Mouse (Mus musculus): ENCODE measurements at regions not wholly inside any gene's neighbourhood (a gene's known extent, or its start where the extent isn't known, plus 50 kb on each side); places are given as distances from the start of the nearest gene placed in this dataset.

DNA sequence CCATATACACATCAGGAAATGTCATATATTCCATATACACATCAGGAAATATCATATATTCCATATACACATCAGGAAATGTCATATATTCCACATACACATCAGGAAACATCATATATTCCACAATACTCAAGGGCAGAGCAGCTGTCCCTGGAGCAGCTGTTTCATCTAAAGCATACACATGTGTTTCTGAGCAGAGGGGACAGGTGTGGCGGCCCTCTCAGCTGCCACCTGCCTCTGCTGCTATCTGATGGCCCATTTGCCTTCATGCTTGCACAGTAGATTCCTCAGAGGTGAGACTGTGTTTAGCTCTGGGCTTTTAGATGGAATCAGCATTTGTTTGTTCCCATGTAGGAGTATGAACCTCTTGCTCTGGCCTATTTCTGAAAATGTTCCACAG, 158.1 kb upstream of the Igfbp3 start:
- DNase-seq (ENCODE audit: extremely low read depth, low read depth, low spot score): no peak

DNA sequence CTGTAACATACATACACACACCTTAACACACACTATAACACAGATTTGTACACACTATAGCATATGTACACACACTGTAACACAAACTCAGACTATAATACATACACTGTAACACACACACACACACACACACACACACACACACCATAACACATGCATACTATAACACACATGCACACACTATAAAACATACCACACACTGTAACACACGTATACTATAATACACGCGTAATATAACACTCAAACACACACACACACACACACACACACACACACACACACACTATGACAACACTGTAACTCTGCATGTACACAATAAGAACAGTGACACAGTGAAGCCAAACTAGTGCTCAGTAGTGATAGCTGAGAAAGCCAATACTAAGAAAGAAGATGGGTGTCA, 147.7 kb upstream of the Igfbp3 start:
- no peak for DNase-seq (ENCODE audit: extremely low read depth, low read depth, low spot score)

DNA sequence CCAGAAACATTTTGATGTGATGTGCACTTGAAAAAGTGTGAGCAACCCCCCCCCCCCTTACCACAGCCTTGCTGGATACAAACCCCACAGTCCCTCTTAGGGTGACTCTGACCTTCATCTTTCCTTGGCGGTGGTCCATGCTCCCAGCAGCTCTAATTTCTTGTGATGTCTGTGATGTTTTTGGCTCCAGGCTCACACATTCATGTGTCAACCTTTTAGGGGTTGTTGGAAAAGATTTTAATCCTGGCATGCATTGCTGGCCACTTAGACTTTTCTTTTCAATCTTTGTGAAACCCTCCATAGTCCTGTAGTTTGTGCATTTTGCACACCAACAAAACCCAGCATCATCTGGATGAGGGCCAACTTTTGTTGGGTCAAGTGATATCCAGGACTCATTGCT, 134.9 kb upstream of the Igfbp3 start:
- DNase-seq (ENCODE audit: extremely low read depth, low read depth, low spot score): no peak

DNA sequence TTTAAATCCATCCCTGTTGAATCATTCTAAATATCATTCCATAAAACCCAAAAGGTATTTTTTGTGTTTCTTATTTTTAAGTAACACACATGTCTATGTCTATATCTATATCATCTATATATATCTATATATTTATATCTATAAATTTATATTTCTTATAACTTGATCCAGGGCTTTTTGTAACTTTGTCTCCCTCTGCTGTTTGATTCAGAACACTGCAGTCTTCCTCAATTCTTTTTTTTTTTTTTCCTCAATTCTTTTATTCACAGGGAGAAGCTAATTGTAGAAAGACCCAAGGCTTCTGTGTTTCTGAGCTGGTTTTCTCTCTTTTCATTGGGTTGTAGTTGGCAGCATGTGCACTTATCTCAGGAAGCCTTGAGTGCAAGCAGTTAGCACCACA, 124.1 kb upstream of the Igfbp3 start:
- no peak for DNase-seq (ENCODE audit: extremely low read depth, low read depth, low spot score)

DNA sequence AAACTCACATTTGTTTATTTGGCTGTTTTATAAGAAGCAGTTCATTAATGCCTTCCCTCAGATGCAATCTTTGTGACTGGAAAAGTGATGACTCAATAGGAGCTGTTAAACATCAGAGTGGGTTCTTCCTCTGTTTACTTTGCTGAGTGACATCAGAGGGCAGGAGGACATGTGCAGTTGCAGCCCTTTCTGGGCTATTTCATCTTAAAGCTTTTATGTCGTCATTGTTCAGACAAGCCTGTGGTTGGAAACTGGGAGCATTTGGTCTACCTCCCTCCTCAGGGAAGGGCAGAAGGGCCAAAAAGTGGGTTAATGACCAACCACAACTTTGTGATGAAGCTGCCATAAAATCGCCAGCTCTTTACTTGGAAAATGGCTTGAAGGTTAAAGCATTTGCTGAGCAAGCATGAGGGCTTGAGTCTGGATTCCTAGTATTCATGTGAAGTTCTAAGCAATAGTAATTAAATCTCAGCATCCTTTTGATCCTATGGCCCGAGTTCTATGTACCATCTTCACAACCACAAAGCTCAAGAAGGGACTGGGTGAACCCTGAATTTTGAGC, 103.8 kb upstream of the Igfbp3 start:
- DNase-seq (ENCODE audit: extremely low read depth, low read depth, low spot score): no peak

DNA sequence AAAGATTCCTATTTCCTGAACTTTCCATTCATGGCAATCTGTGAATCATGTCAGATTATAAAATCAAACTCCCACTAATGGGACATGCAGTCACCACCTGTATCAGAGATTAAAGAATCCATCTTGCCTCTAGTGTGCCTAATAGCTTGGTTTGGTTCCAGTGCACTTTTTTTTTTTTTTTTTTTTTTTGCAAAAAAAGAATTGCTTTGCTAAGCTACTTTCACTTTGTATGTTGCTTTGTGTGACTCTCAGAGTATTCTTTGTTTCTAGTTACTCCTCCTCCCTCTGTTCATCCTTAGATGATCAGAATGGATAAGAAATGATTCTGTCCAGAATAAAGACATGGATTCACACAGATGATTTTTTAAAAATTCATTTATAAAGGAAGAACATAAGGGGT, 82.5 kb upstream of the Igfbp3 start:
- DNase-seq (ENCODE audit: extremely low read depth, low read depth, low spot score): no peak

DNA sequence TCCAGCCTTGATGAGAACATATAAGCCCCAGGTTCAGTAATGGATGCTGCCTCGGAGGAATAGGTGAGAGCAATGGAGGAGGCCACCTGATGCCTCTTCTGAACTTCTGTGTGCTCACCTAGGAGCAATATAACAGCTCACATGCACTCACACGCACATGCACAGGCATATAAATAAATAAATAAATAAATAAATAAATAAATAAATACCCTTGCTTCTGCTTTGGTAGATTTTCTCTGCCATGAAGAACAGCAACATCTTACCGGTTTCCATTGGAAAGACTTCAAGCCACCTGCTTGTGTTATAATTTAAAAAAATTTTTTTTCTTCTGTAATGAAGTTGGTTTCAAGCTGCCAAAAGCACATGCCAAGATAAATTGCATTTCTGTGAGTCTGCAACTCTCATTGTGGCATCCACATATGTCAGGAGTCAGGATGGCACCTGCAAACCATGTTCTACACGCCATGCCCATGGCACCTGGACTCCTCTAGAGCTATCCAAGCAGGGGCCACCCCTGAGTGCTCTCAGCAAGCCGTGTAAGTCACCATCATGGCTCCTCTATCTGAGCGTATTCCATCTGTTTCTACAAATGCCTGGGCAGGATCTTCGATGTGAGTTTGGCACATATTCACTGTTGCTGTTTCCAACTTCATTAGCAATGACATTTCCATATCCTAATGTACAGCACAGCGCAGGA, 75.7 kb upstream of the Igfbp3 start:
- no peak for DNase-seq (ENCODE audit: extremely low read depth, low read depth, low spot score)

DNA sequence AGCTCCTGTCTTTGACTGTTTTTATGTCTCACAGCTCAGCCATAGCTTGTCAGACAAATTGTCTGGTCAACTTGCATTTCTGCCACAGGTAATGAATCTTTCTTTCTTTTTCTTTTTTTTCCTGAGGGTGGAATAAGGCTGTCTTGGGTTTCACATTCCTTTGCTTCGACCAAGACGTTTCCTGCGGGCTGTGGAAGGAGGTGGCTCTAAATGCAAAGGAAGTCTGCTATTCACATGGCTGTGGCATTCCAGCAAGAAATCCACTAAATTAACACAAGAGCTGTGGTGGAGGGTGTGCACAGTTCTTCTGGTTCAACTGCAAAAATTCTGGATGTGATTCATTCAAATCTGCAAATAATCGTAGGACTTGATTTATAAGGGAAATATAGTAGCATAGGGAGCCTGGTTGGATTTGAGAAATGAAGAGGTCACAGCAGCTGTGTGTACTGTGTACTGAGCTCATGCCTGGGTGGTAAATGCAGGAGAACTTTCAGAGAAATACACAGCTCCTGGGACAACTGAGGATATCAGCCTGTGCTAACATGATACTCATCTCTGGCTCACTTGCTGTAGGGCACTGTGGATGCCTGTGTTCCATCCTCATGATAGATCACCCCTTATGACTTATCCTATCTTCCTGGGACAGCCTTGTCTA, 71.2 kb upstream of the Igfbp3 start:
- DNase-seq (ENCODE audit: extremely low read depth, low read depth, low spot score): no peak

DNA sequence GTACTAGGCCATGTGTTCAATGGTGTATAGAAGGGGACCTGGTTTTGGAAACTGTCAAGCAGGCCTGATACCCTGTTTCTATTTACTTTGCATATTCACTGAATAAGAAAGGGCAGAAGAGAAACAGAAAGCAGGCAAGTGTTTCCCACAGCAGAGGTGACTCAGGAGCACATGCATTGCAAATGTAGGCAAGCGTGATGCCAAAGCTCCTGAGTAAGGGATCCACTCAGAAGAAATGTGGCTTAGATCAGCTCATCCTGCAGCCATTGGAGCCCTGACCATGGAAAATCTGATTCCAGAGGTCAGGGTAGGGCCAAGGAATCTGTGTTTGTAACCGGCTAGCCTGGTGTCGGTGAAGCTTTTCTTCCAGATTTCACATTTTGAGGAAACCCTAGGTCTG, 69.3 kb upstream of the Igfbp3 start:
- DNase-seq (ENCODE audit: extremely low read depth, low read depth, low spot score): no peak

DNA sequence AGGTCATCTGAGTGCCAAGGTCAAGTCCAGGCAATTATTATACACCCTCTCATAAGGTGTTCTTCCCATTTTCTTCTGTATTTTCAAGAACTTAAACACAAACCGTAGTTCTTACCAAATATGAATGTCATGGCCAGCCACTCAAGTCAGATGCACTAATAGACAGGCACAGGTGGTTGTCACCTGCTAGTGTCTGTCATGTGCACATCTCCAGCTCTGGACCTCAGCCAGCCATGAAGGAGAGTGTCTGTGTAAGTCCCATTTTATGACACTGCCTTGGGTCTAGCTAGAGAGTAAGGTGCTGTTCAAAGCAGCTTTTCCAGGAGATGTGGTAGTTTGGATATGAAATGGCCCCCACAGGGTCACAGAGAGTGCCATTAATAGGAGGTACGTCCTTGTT, 68.5 kb upstream of the Igfbp3 start:
- DNase-seq (ENCODE audit: extremely low read depth, low read depth, low spot score): no peak

DNA sequence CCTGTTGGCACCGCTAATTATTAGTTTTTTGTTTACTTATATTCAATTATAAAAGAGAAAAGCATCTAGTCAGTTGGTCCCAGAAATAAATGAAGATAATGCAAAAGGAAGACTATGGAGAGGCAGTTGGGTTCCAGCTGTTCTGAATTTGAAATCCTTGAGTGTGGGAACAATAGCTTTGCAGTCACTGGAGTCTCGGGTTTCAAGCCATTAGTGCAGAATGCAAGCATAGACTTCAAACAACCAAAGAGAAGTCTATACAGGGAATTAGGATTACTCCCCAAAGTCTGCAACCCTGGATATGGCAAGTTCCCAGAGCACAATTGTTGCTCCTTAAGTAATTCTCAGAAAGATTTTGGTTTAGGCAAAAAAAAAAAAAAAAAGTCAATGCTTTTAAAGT, 67.9 kb upstream of the Igfbp3 start:
- no peak for DNase-seq (ENCODE audit: extremely low read depth, low read depth, low spot score)

DNA sequence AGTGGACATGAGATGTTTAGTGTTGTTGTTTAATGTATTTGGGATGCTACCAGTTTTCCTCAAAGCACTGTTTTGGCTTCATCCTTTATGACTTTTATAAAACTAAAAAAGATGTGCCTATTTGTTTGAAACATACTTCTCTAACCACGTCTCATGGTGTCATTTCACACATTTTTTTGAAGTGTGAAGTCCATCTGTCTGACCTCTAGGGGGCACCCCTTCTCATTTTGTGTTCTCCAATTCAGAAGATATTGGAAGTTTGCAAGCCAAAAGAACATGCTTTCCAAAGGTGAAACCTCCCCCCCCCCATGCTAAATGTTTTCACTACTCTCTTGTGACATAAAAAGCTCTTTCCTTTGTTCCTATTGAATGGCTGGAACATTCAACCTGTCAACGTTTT, 66.2 kb upstream of the Igfbp3 start:
- no peak for DNase-seq (ENCODE audit: extremely low read depth, low read depth, low spot score)

DNA sequence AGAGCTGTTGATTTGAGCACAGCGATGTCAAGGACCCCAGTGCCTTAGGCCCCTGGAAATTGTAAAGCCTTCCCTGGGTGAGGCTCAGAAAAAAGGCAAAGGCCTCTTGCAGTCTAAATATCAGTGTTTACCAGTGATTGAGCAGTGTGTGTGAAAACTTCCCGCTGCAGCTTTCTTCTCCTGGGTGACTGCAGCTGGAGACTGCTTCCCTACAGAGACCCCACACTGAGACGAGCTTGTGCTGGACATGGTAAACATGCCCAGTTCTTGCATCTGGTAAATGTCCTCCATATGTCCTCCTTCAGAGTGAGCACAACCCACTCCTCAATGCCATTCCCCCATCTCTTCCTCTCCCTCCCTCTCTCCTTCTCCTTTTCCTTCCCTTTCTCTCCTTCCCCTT, 58.8 kb upstream of the Igfbp3 start:
- no peak for DNase-seq (ENCODE audit: extremely low read depth, low read depth, low spot score)

DNA sequence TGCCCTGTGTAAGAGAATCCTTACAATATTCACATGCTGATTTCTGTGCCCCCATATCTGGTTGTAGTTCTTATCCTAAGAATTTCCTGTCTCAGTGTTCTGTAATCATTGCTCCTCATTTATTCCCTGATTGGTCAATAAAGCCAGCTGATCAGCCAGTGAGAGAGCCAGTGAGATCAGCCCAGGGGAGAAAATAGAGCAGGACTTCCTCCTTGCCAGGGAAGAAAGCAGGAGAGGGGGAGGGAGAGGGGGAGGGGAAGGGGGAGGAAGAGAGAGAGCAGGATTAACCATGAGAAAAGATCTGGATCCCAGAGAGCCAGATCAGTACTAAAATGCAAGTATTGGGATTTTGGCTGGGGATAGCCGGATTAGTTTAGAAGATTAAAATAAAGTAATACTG, 57.2 kb upstream of the Igfbp3 start:
- no peak for DNase-seq (ENCODE audit: extremely low read depth, low read depth, low spot score)

DNA sequence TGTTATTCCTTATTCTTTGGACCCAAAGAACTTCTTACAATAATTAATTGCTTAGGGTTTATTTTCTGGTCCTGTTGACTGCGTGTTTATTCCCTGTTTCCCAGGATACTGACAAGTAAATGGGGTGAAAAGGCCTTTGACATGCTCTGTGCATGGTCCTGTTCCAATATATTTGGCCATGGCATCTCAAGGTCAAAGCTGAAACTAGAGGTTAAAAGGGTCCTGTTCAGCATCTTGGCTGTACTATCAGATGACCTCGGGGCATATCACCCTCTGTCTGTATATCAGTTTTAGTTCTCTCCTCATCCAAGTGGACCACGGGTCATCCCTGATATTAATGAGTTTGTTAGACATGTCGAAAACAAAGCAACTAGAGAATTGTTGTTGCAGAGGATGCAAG, 50.2 kb upstream of the Igfbp3 start:
- DNase-seq (ENCODE audit: extremely low read depth, low read depth, low spot score): no peak
